Mouse (Mus musculus): ENCODE results near the gene Spata1. TPM values are rescaled to one million over a fixed set of nuclear protein-coding genes. Genes with fewer than 3 reads are reported as not detected.

Spata1 gene
- 3.4 and 4.7 TPM in 2 replicates for polyA plus RNA-seq (2015; fragmentation: Nextera tagmentation; extraction: Ambion mirVana)

DNA sequence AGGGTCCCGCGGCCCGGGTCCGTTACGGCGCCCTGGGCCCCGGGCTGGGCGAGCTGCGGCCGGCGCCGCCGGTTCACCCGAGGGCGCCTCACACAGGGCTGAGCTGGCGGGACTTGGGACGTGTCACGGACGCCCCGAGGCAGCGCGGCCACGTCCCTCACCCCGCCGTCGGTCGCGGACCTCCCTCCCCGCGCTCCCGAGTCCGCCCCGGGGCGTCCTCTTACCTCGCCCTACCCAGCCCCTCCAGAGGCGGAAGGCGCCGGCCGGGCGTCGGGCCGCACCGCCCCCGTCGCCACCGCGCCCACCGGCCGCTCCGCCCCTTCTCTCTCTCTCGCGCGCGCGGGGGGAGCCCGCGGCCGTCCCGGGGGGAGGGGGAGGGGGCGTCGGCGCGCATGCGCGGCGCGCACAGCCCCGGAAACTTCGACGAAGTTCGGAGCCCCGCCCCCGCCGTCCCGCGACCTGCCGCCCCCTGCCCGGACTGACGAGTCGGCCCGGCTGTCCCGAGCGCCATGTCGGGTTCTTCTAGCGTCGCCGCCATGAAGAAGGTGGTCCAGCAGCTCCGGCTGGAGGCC lies at the start of gene Spata1, which contains the start of gene Gng5:
Gene Spata1, minus strand, starts transcription at position 323 of the 572 bp plus-strand sequence.
Gene Gng5, plus strand, starts transcription at position 377 of the 572 bp plus-strand sequence.

DNA sequence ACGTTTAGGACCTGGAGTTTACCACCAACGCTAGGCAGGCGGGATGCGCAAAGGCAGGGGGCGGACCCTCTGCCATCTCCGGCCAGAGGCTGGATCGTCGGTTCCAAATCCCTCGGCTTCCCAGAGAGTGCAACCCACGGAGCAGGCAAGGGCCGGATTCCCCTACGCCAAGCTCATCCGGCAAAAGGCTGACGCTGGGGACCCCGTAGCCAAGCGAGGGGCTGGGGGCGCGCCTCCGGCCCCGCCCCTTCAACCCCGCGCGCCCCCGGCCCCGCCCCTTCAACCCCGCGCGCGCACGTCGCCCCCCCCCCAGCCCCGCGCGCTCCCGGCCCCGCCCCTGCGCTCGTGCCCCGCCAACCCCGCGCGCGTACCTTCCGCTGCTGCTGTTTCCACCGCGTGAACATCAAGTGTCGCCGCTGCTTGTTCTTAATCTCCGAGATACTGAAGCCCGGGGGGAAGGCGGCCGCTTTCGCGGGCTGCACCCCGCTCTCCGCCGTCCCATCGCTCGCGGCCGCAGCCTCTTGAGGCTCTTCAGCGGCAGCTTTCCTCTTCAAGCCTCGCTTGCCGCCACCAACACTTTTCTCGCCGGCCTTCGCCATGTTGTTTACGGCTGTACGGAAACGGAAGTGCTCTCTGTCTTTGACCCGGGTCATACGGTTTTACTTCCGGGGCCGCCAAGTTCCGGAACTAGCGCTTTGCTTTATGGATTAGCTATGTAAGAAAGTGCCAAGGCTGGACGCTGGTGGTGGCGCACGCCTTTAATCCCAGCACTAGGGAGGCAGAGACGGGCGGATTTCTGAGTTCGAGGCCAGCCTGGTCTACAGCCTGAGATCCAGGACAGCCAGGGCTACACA lies 21.5 kb upstream of the Spata1 start, which contains the start of gene Rpf1:
Gene Rpf1, minus strand, starts transcription at position 632 of the 854 bp plus-strand sequence.

DNA sequence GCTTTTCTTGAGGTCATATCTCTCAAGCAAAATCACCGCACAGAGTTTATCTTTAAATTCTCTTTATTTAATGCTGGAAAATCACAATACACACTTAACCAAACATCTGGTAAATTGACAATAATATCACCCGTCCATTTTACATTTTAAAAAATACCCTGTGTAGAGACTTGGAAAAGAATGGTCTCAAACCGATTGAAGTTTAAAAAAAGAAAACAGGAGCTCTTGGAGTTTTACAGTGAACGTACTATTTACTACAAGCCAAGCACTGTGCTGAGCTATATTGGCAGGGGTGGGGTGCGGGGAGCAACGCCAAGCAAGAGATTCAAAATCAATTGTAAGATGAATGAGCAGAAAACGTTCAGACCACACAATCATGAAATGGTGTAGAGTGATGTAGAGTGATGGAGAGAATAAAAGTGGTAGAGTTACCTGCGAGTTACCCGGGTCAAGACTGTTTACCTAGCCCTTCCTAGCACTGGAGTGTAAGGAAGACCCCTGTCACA lies 49.8 kb downstream of the Spata1 start, which contains the start of gene Ctbs:
Gene Ctbs, plus strand, starts transcription at position 51 of the 506 bp plus-strand sequence.

Other genes starting within 250 kb of the Spata1 start
- 25.4 and 27.0 TPM in 2 replicates for gene Ssx2ip, start 95.1 kb downstream of the Spata1 start, polyA plus RNA-seq (2015; fragmentation: Nextera tagmentation; extraction: Ambion mirVana)
- 5.9 and 6.0 TPM in 2 replicates for gene Ctbs, start 50.0 kb downstream of the Spata1 start, polyA plus RNA-seq (2015; fragmentation: Nextera tagmentation; extraction: Ambion mirVana)
- gene Gng5, start 54 bp upstream of the Spata1 start, polyA plus RNA-seq (2015; fragmentation: Nextera tagmentation; extraction: Ambion mirVana): 343 and 414 TPM in 2 replicates
- gene Rpf1, start 21.7 kb upstream of the Spata1 start, polyA plus RNA-seq (2015; fragmentation: Nextera tagmentation; extraction: Ambion mirVana): 27.9 and 28.6 TPM in 2 replicates
- 0.12 and 0.60 TPM in 2 replicates for gene Uox, start 70.7 kb upstream of the Spata1 start, polyA plus RNA-seq (2015; fragmentation: Nextera tagmentation; extraction: Ambion mirVana)
- not detected in 2 replicates for gene Dnase2b, start 115.8 kb upstream of the Spata1 start, polyA plus RNA-seq (2015; fragmentation: Nextera tagmentation; extraction: Ambion mirVana)
- 0.46 TPM in 1 of 2 replicates, not detected in the other for gene 4930503B20Rik, start 151.6 kb upstream of the Spata1 start, polyA plus RNA-seq (2015; fragmentation: Nextera tagmentation; extraction: Ambion mirVana)
- 0.43 and 0.54 TPM in 2 replicates for gene Samd13, start 185.8 kb upstream of the Spata1 start, polyA plus RNA-seq (2015; fragmentation: Nextera tagmentation; extraction: Ambion mirVana)

Measured in neural tube, postnatal 0 days (tissue).